Mouse (Mus musculus) hindlimb bud, embryonic 11.5 days (tissue): ENCODE data around the gene Slc4a10.

ENCODE experiments used
- DNase-seq: peaks from one replicate; pipeline ENCODE4 v3.0.0-alpha.2; 2012; ENCODE audit warnings: low read depth, low spot score; ENCODE audit errors: extremely low spot score

Slc4a10 gene

GRCm38 (mm10) chr2:62271840-62272239 is 225.6 kb downstream of the Slc4a10 start:
- no peak for DNase-seq

GRCm38 (mm10) chr2:62278779-62279178 is 232.5 kb downstream of the Slc4a10 start:
- no peak for DNase-seq

- DNase-seq: no peak
These were observed 233.5 kb downstream of the Slc4a10 start for GRCm38 (mm10) chr2:62279777-62280176.

DNA sequence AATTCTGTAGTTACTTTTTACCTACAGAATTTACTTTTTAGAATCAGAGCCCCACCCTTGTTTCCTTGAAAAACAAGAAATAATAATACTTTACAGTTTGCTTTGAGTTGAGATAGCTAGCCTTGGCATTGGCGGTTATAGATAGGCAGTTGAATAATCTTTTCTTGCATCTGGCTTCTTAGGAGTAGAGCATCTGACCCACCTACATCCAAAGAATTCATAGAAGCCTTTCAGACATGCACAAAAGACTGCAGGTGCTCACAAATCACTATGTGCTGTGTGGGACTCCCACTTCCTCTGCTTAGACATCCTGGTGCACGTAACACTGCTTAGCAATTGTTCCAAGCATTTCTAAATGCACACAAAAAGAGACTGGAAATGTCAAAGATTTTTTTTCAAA is 238.8 kb downstream of the Slc4a10 start:
- DNase-seq: no peak

DNA sequence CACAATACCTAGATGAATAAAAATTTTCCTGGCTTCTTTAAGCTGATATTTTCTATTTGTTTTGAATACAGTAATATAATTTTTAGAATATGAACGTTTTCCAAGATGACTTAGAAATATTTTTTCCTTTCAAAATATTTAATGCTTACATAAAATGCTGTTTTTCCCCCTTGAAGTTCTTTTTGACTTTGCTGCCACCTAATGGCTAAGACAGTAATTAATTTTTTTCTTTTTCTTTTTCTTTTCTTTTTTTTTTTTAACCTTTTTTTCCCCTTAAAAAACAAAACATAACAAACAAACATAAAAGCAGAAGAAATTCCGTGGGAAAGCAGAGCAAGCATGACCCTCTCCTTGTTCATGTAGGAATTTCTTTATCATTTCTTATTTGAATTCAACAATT is 239.6 kb downstream of the Slc4a10 start:
- no peak for DNase-seq

DNA sequence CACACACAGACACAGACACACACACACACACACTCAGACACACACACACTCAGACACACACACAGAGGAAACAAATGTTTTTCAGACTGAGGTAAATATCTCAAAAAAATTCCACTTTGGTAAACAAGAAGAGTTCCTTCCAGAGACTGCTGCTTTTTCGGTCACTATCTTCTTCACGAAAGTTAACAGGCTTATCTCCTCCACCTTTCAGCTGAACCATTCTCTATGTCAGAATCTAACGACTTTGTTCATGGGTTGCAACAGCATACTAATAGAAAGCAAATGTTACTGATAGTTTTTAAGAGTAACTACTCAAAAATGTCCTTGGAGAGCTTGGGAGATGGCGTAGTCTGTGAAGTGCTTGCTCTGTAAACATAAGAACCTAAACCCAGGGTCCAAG is 241.3 kb downstream of the Slc4a10 start:
- no peak for DNase-seq

GRCm38 (mm10) chr2:62293846-62294245 is 247.6 kb downstream of the Slc4a10 start:
- DNase-seq: no peak

- DNase-seq: no peak
These were observed 255.5 kb downstream of the Slc4a10 start for GRCm38 (mm10) chr2:62301716-62302115.

GRCm38 (mm10) chr2:62306978-62307377 is 260.7 kb downstream of the Slc4a10 start:
- DNase-seq: no peak

- no peak for DNase-seq
These were observed 261.2 kb downstream of the Slc4a10 start for GRCm38 (mm10) chr2:62307477-62307876.

GRCm38 (mm10) chr2:62316930-62317329 is 270.7 kb downstream of the Slc4a10 start:
- DNase-seq: no peak

DNA sequence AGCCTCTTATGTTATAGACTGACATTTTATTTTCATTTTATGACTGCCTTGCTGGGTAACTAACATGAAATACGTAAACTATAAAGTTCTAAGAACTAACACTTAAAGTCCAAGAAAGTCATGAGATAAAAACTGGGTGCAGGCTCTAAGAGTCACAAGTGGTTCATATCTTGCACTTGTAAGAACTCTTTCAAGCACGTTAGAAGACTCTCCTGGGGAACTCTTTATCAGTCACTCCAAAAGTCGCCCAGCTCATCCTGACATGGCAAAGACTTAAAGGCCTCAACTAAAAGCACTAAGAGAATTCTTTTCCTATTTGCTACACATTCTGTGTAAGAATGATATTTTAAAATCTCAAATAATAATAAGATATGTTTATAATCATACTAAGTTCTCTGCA is 273.2 kb downstream of the Slc4a10 start:
- DNase-seq: no peak

DNA sequence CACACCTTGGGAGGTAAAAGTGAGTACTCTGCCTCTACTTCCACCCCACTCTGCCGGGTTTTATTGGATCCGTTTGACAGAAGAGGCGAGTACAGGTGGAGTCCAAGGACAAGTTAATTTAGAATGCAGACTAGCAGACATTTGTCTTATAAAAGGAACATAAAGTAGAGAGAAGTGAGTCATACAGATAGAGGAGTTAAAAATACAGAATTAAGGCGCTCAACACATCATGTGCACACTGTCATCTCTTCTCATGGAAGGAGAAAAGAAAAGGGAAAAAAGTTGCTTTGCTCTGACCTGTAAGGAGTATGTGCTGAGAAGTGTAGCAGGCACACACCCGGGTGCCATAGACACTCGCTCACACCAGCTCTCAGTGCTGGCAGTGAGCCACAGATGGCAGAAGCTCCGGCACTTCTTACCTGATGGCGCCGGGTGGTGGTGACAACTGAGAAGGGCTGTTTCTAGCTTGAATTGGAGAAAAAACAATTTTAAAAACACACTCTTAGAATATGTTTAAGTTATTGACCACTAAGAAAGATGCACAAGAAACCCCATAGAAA is 276.9 kb downstream of the Slc4a10 start:
- DNase-seq: no peak

DNA sequence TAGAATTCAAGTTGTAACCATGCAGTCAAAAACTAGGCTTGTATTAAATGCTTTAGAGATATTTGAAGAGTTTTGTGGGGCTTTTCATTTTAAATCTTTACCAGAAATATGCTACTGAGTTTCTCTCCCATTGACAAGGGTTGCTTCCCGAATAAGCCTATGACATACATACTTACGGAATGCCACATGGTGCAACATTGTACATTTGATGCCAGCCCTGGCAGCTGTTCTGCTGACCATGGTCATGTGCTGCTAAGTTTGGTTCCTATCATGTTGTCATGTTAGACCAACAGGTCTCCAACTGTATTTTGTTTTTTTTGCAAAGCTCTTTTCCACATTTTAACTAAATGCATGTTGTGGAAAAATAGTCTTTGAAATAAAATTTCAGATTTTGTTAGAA is 279.1 kb downstream of the Slc4a10 start:
- DNase-seq: no peak

- no peak for DNase-seq
These were observed 285.7 kb downstream of the Slc4a10 start for GRCm38 (mm10) chr2:62331913-62332312.

GRCm38 (mm10) chr2:62332465-62332864 is 286.2 kb downstream of the Slc4a10 start:
- DNase-seq: no peak

DNA sequence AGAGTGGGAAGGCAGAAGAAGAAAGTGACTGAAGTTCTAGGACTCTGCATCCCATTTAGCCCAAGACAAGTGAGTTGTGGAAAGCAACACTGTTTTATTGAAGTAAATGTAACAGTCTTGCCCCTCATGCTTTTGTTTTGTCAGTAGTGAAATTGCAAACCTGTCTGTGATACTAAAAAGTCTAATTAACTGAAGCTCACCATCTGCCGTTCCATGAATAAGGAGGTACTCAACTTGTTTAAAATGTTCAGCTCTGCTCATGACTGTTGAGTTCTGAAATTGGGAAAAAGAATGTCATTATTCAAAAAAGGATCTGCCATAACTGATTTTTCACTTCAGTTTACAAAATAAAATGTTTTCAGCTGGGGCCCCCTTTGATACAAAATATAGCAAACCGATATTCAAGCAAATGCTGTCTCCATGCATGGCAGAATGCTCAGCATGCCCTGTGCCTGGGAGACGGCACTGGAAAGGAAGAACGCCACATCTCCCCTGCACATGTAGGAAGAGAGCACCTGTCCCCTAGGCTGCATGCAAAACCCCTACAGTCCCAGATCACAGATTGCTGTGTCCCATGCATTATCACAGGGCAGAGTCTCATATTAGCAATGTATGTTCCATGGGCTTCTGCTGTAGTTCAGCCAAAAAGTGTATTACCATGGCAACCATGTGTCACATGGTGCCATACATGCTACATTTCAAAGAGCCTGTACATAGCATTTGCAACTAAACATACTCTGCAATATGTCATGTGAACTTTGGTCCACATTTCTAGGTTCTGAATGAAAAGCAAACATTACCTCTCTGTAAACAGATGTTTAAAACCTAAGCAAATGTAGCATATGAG is 288.4 kb downstream of the Slc4a10 start:
- DNase-seq: no peak

DNA sequence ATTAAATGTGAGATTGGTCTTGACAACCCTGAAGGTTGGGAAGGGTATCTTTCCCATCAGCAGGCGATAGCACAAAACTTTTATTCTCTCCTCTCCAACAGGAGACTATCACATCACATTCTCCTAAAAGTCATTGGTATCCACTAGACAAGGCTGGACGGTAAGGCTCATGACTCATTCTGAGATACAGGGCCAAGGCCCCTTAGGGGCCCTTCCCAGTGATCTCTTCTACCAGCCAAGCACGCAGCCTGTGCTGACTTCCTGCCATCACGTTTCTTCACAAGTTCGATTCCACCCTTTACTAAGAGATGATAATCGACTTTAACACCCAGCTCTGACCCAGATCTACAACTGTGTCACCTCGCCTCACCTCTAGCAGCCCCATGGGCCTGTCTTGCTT is 290.8 kb downstream of the Slc4a10 start:
- DNase-seq: no peak

DNA sequence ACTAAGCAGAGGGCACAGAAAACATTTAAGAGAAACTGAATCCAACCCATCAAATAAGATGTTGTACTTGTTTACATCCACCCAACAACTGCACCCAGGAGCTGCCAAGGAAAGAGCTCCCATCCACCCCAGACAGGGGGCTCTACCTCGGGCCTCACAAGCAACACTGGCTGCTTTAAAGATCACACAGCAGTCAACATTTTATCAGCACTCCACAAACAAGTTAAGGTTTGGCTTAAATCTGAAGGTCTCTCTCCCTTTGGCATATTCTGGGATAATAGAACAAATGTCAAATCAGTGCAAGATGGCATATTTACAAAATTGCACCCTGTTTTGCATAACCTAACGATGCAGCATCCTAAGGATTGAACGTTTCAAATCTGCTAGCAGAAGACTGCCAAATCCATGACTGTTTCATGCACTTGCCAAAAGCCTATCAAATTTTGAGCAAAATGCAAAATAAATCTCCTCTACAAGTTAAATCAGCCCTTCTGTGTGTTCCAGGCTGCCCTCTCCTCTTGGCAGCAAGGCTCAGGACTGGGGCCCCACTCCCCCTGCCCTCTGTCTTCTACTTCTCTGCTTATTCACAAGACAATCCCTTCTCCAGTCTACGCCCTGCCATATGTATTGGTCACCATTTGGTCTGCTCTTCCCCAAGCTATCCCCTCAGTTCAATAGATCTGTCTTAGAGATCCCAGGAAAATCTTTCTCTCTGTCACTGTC is 293.1 kb downstream of the Slc4a10 start:
- no peak for DNase-seq

DNA sequence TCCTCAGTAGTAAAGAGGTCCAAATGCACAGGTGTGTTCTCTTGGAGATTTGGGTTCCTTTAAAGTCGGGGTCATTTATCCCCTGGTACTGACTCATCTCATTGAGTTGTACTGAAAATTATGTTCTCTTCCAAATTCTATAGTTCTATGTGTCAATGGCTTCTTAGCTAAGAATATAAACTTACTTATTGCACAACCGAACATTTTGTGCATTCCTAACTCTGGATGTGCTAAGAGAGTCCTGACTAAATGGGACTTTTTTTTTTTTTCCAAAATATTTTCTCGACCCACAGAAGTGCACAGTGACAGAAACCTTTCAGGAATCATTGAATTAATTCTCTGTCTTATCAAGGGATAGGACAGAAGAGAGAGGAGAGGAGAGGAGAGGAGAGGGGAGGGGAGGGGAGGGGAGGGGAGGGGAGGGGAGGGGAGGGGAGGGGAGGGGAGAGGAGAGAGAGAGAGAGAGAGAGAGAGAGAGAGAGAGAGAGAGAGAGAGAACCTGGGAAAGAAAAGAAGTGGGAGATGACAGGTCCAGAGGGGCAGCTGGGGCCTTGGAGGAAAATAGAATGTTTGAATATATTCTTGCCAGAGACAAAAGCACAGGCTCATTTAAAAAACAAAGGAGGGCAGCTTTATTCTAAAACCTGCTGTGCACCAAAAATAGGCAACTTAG is 294.9 kb downstream of the Slc4a10 start:
- no peak for DNase-seq

DNA sequence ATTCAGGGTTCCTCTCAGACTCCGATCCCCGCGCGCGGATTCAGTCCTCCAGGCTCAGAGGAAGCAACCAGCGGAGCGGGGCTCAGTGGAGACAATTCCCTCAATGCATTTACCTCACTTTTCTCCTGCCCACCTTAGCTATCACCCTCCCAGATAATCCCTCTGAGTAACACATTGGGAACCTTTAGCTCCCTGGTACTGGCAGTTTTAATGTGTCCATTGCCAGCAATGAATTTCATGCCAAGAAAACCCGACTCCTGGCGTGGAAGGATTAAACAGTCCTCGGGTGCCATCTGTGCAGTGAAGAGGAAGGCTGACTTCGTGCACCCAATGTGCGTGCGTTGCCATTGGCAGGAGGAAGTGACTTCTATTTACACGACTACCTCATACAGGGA is 295.5 kb downstream of the Slc4a10 start:
- no peak for DNase-seq

- DNase-seq: no peak
These were observed 298.1 kb downstream of the Slc4a10 start for GRCm38 (mm10) chr2:62344367-62344766.
